Mouse (Mus musculus) cerebellum, postnatal 4 days (tissue): ENCODE data around the gene Dagla.

ENCODE experiments used
- DNase-seq, 2 experiments: peaks; one replicate each; pipeline ENCODE4 v3.0.0; 2022; ENCODE audit warnings: low spot score in 2 of 2, mixed read lengths in 1 of 2

The Dagla gene

GRCm38 (mm10) chr19:10203146-10203847 lies 101.4 kb downstream of the Dagla start:
- DNase-seq, result no peak

- peak; percentile 73 to 88 for DNase-seq
Measured at GRCm38 (mm10) chr19:10198723-10199122, 106.0 kb downstream of the Dagla start.

- no peak for DNase-seq
Measured at GRCm38 (mm10) chr19:10198286-10198685, 106.4 kb downstream of the Dagla start.

GRCm38 (mm10) chr19:10197130-10197529 lies 107.5 kb downstream of the Dagla start:
- no peak for DNase-seq
